Mouse (Mus musculus) left cerebral cortex, postnatal 4 days (tissue): ENCODE measurements around the gene Cul4a. TPM values are rescaled to one million over a fixed set of nuclear protein-coding genes. Genes with fewer than 3 reads are reported as not detected.
"Not testable (repeated sequence)": the region's sequence is repeated elsewhere in the genome, so short reads cannot be mapped to it uniquely, and the experiment has no call there.

ENCODE experiments used
- DNase-seq: peaks from one replicate; pipeline ENCODE4 v3.0.0-alpha.2; 2022
- intact Hi-C: fragments of 180-260 bp; cut with DNase I; formaldehyde crosslinking; loops from one replicate; pipeline ENCODE4 v1.15.1; 2025
- total RNA-seq, 2 experiments: library from RNA; stranded (reverse); gene quantifications; 2 replicates each; pipeline ENCODE4 v1.2.3; 2021

The Cul4a gene
- total RNA-seq = 10 to 100 TPM; 67.0 to 67.3 TPM

DNA sequence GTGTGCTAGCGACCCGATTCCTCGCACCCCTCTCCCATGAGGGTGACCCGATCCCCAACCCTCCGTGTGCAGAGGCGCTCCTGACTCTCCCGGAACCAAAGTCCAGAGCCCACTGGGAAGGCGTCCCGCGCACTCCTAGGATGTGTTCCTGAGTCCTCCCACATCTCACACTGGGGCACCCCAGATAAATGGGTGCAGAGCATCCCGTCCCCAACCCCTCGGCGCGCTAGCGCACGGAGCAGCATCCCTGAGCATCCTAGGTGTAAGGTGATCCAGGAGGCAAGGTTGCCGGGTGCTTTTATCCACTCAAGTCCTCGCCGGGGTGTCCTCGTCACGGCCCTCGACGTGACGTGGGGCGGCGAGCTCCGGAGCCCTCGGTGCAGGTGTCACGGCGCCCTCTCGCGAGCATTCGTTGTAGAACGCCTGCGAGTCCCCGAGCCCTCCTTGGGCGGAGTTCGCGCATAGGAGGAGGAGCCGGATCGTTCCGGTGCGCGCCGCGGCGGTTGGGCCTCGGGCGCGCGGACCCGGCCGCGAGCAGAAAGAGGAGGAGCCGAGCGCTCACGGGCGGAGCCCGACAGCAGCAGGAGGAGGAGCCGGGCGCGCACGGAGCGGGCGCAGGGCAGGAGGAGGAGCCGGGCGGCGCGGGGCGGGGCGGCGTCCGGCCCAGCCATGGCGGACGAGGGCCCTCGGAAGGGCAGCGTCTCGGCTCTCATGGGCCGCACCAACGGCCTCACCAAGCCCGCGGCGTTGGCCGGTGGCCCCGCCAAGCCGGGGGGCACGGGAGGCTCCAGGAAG lies at the start of gene Cul4a, which contains the start of gene Pcid2:
Gene Cul4a (plus strand): TSS at position 535 of the 795 bp plus-strand sequence.
Gene Pcid2 (minus strand): TSS at position 373 of the 795 bp plus-strand sequence.
- intact Hi-C loops = no loop called here
- peak; percentile 98 for DNase-seq

DNA sequence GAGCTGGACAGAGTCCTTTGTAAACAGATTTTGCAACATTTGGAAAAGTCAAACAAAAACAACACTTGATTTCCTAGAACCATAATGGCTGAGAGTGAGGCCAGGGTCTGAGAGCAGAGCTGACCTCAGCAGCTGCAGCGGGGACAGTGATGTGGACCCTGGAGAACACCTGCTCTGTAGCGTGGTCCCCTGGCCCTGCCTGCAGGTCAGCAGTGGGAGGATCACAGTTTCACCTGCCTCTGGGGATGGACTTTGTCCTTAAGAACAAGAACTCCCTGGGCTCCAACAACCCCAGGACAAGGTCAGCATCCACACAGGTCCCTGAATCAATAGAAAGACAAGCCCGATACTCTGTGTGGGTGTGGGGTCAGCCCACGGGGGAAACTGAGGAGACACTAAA lies 48.1 kb upstream of the Cul4a start:
- intact Hi-C loops = no loop called here
- DNase-seq = no peak

- intact Hi-C loops = no loop called here
Observed at GRCm38 (mm10) chr8:13060441-13061150, 44.8 kb upstream of the Cul4a start, which contains the start of gene Proz. Proz (plus strand) TSS chr8:13060914.

DNA sequence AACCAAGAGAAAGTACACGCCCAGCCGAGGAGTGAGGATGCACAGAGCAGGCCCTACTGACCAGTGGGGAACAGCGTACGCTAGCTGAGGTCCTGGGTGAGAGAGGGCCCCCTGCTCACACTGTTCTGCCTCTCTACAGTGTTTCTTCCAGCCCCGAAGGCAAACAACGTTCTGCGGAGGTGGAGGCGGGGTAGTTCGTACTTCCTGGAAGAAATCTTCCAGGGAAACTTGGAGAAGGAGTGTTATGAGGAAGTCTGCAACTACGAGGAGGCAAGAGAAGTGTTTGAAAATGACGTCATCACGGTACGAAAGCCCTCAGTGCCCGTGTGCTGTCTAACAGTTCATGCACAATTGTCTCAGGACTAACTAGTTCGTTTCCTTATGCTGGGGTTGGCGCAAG lies 42.3 kb upstream of the Cul4a start:
- no peak for DNase-seq
- intact Hi-C loops = no loop called here

More at GRCm38 (mm10) chr8:13060441-13061150, 44.8 kb upstream of the Cul4a start, which contains the start of gene Proz:
- DNase-seq = no peak

DNA sequence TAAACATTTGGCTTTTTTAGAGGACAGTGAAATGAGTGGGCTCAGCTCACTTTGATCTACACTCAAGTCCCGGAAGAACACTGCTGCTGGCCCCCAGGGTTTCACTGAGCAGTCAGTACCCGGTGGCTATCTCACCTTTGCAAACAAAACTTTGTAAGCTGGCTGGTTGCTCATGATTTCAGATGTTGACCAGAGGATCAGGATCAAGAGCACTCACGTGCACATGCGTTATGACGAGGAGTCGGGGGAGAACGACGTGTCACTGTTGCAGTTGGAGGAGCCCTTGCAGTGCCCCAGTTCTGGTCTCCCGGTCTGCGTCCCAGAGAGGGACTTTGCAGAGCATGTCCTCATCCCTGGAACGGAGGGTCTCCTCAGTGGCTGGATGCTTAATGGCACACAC lies 32.2 kb upstream of the Cul4a start:
- no peak for DNase-seq
- intact Hi-C loops = no loop called here

GRCm38 (mm10) chr8:13075044-13075443 lies 30.4 kb upstream of the Cul4a start:
- no peak for DNase-seq
- intact Hi-C loops = loop anchor here (5.0 kb wide), 1 partner anchor 58 kb away; no protein-coding TSS in a partner anchor

DNA sequence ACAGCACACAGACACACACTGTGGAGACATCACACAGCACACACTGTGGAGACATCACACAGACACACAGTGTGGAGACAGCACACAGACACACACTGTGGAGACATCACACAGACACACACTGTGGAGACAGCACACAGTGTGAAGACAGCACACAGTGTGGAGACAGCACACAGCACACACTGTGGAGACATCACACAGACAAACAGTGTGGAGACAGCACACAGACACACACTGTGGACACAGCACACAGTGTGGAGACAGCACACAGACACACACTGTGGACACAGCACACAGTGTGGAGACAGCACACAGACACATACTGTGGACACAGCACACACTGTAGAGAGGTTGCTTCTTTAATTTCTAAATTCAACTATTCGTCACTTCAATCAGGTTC lies 29.8 kb upstream of the Cul4a start:
- intact Hi-C loops = loop anchor here (5.0 kb wide), 1 partner anchor 58 kb away; no protein-coding TSS in a partner anchor
- not testable (repeated sequence) for DNase-seq

DNA sequence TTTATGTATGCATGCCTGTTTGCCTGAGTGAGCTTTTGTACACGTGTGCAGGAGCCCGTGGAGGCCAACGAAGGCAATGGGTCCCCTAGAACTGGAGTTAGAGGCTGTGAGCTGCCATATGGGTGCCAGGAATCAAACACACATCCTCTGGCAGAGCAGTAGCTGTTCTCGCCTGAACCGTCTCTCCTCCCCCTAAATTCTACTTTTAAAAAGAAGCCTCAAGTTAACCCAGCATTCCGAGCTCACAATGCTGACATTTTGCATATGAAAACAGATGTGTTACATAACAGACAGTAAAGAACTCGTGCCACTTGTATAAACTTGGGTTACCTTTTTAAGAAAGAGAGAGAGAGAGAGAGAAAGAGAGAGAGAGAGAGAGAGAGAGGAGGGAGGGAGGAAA lies 27.9 kb upstream of the Cul4a start:
- no peak for DNase-seq
- intact Hi-C loops = loop anchor here (5.0 kb wide), 1 partner anchor 60 kb away; no protein-coding TSS in a partner anchor

DNA sequence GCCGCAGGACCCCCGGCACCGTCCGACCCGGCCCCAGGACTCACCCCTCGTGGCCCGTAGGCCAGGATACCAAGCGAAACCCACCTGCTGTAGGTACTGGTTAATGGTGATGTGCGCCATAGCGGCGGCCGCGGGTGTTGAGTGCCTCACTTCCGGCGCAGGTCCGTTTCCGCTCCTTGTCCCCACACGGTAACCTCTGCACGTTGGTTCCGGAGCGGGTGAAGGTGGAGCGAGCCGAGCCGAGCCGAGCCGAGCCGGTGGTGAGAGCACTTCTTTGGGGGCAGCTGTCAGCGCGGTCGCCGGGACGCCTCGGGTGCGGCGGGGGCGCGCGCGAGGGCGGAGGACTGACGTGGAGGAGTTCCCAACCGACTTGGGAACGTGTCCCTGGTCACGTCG lies 732 bp upstream of the Cul4a start:
- peak; percentile 93 for DNase-seq
- intact Hi-C loops = no loop called here

GRCm38 (mm10) chr8:13105908-13106551 lies 609 bp downstream of the Cul4a start:
- DNase-seq = peak; percentile 54
- intact Hi-C loops = no loop called here

GRCm38 (mm10) chr8:13107990-13108638 lies 2.7 kb downstream of the Cul4a start:
- intact Hi-C loops = no loop called here
- no peak for DNase-seq

GRCm38 (mm10) chr8:13108967-13109366 lies 3.5 kb downstream of the Cul4a start:
- intact Hi-C loops = no loop called here
- DNase-seq = no peak

- intact Hi-C loops = no loop called here
- no peak for DNase-seq
Observed at GRCm38 (mm10) chr8:13109416-13109960, 4.1 kb downstream of the Cul4a start.

- DNase-seq = no peak
- intact Hi-C loops = no loop called here
Observed at GRCm38 (mm10) chr8:13111917-13112316, 6.5 kb downstream of the Cul4a start.

- intact Hi-C loops = no loop called here
Observed at GRCm38 (mm10) chr8:13113232-13113631, 7.8 kb downstream of the Cul4a start.

DNA sequence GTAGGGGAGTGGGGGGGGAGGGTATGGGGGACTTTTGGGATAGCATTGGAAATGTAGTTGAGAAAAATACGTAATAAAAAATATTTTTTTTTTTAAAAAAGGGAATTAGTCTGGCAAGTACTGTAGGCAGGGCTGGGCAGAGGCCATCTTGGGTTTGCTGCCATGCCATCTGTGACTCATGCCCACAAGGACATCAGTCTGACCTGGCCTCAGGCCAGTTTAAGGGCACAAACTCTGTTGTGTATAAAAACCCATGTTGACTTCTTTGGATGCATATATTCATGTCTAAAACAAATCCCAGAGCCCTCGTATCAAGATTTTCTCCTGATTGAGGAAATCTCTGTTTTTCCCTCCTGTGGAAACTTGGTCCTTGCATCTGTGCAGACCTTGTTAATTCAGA lies 11.7 kb downstream of the Cul4a start:
- no peak for DNase-seq
- intact Hi-C loops = no loop called here

More at GRCm38 (mm10) chr8:13113232-13113631, 7.8 kb downstream of the Cul4a start:
- DNase-seq = no peak

DNA sequence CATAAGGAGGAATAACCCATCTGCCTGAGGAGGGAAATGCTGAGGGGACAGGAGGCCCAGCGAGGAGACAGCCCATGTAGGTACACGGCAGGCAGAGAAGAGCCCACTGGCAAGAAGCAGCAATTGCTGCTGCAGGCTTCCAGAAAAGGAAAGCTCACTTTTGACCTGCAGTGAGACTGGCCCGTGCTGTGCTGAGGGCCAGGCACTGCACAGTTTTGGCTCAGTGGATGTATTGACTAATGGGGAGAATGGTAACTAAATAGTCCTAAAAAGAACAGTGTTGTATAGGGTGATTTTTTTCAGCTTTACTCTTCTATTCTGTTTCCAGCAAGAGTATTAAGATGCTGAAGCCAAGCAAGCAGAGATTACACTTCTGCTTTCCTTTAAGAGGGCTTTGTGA lies 13.1 kb downstream of the Cul4a start:
- DNase-seq = no peak
- intact Hi-C loops = no loop called here

DNA sequence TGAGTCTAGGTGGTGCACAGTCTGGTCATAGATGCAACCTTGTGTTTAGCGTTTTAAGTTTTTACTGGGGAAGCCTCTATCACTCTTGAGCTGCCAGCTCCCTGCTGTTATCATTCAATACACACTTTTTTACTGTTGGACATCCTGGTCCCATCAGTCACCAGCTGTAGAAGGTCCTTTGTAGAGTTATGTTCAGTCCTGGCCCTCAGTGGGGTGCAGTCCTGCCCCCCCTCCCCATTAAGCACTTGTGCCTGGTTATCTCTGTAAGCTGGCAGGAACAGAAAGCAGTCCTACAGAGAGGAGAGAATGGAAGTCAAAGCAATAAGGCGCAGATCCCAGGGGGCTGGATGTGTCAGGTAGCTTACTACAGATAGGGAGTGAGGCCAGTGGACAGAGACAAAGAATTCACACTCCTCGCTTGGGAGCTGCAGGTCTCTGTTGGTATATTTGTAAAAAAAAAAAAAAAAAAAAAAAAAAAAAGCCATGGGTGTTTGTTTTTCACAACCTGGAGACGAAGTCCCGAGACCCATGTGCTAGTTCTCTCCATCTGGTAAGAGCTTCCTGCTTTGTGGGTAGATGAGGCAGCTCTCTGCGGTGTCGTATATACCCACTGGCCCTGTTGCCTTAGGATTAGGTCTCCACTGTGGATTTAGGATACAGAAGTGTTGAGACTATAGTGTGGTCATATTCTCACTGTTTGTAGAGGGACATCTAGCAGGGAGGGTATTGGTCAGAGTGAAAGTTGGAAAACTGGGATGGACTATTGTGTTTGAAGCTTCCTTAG lies 15.7 kb downstream of the Cul4a start:
- intact Hi-C loops = no loop called here
- no peak for DNase-seq

- DNase-seq = no peak
- intact Hi-C loops = no loop called here
Observed at GRCm38 (mm10) chr8:13122887-13123421, 17.5 kb downstream of the Cul4a start.
